Mouse (Mus musculus) limb, embryonic 13.5 days (tissue): ENCODE results near the gene Def6. TPM values are rescaled to one million over a fixed set of nuclear protein-coding genes. Genes with fewer than 3 reads are reported as not detected.

ENCODE experiments used
- ATAC-seq: fragments of 200-750 bp; cut with Nextera tagmentation; 2 replicates; pipeline ENCODE4 v1.8.0; 2017; ENCODE audit warnings: low read depth, moderate number of reproducible peaks, moderate TSS enrichment; ENCODE audit not compliant: low FRiP score
- H3K27ac ChIP-seq: fragments of 300-500 bp; sonication (generic); 2 replicates; pipeline ENCODE4 v1.5.1; 2015; ENCODE audit warnings: inconsistent platforms, mild to moderate bottlenecking, moderate library complexity
- H3K27me3 ChIP-seq: fragments of 300-500 bp; sonication (generic); 2 replicates; pipeline ENCODE4 v1.6.1; 2015; ENCODE audit warnings: mild to moderate bottlenecking, inconsistent platforms
- H3K36me3 ChIP-seq: fragments of 300-500 bp; sonication (generic); 2 replicates; pipeline ENCODE4 v1.6.1; 2015; ENCODE audit warnings: inconsistent platforms, mild to moderate bottlenecking, moderate library complexity
- H3K4me1 ChIP-seq: fragments of 300-500 bp; sonication (generic); 2 replicates; pipeline ENCODE4 v1.6.1; 2015; ENCODE audit warnings: inconsistent platforms
- H3K4me2 ChIP-seq: fragments of 300-500 bp; sonication (generic); replicated peaks from 2 replicates; pipeline ENCODE4 v1.6.1; 2015; ENCODE audit warnings: inconsistent platforms, mild to moderate bottlenecking, moderate library complexity
- H3K4me3 ChIP-seq: fragments of 300-500 bp; sonication (generic); 2 replicates; pipeline ENCODE4 v1.5.1; 2015; ENCODE audit warnings: moderate library complexity, mild to moderate bottlenecking, inconsistent platforms
- H3K9ac ChIP-seq: fragments of 300-500 bp; sonication (generic); 2 replicates; pipeline ENCODE4 v1.6.1; 2015; ENCODE audit warnings: mild to moderate bottlenecking, inconsistent platforms
- H3K9me3 ChIP-seq: fragments of 300-500 bp; sonication (generic); 2 replicates; pipeline ENCODE4 v1.6.1; 2016; ENCODE audit warnings: inconsistent platforms
- WGBS: fragments of 180-500 bp; shearing (Covaris S2); methylation state at CpG from one replicate; pipeline ENCODE4 v1.1.7; 2015; 5-methylcytosine and 5-hydroxymethylcytosine counted together
- polyA plus RNA-seq: library from polyadenylated mRNA; unstranded; fragments of >200 nt; fragmentation: Nextera tagmentation; extraction: Ambion mirVana; gene quantifications from 2 replicates; pipeline ENCODE4 v1.2.1, GENCODE M21; 2015

The Def6 gene
- polyA plus RNA-seq, 1 experiment from 2014 or later: 10.8 TPM

GRCm38 (mm10) chr17:28247613-28248012, 40.0 kb downstream of the Def6 start:
- 0 out of 2 replicates have a peak, but pooled peaks have one; percentile 38 for ATAC-seq
- Histone ChIP-seq H3K27ac (peak overlapping the region; percentile 55), H3K9ac (peak overlapping the region; percentile 1; the same call in 1 of the 2 replicates), H3K36me3 (peaks cover 33% of the 10 kb centered on the region), H3K4me3 (no peak overlapping the region), H3K4me2 (no peak overlapping the region), H3K9me3 (no peaks in the 10 kb centered on the region), H3K4me1 (peaks cover 69% of the 10 kb centered on the region), H3K27me3 (no peaks in the 10 kb centered on the region)
- WGBS: 18% methylated on average over 6 of the region's 6 CpGs

DNA sequence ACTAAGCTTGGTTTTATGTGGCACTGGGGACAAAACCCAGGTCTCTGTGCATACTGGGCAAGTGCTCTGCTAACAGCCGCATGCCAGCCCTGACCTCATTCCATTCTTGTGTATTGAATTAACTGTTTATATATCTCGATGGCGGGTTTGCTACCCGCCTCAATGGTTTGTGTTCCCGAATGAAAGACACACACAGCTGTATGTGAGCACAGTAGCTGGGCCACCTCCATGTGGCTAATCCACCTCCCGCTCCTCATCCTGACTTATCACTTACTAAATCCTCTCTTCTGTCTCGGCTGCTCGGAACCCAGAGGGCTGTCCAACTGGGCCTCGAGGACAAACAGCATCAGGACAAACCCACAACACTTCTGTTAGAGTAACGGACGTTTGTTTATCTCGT, 41.5 kb downstream of the Def6 start:
- Histone ChIP-seq H3K27me3 (no peaks in the 10 kb centered on the region), H3K4me3 (no peak overlapping the region), H3K27ac (peak overlapping the region; percentile 22; the same call in 1 of the 2 replicates), H3K9me3 (no peaks in the 10 kb centered on the region), H3K4me2 (no peak overlapping the region), H3K9ac (no peak overlapping the region), H3K4me1 (peaks cover 69% of the 10 kb centered on the region), H3K36me3 (peaks cover 24% of the 10 kb centered on the region)
- no peak for ATAC-seq
- WGBS: 67% methylated on average over 12 of the region's 12 CpGs

DNA sequence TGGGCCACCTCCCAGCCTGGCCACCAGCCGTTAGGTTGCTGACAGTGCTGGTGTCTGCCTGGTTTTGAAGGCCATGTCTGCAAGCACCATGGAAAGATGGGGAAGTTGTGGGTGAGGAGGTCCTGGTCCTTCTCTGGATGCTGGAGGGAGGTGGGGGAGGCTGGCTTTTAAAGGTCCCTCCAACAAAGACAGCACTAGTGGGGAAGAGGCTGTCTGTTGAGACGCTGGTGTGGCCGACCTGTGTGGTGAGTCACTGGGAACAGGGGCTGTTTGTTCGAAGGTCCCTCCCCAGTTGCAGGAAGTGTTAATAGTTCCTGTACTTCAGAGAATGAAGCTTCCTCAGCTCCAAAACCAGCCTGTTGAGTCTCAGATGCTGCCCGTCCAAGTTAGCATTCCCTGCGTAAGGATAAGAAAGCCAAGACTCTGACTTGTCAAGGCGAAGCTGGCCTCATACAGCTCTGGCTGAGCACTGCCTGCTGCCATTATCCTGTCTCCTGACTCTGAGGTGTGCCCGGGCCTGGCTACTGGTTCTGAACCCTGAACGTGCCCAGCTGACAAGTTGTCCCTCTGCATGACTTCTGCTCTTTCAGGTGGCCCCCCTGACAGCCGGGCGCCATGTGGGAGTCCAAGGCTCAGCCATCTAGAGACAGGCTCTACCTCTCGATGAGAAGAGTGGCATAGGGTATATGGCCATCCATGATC, 44.2 kb downstream of the Def6 start:
- Histone ChIP-seq H3K27ac (no peak overlapping the region), H3K9me3 (no peaks in the 10 kb centered on the region), H3K4me3 (no peak overlapping the region), H3K4me2 (no peak overlapping the region), H3K27me3 (no peaks in the 10 kb centered on the region), H3K9ac (no peak overlapping the region; the same call in 1 of the 2 replicates), H3K36me3 (peaks cover 24% of the 10 kb centered on the region), H3K4me1 (peaks cover 66% of the 10 kb centered on the region)
- WGBS: 85% methylated on average over 12 of the region's 12 CpGs
- no peak for ATAC-seq

- ATAC-seq: no peak
- no peak overlapping the region for H3K4me2 ChIP-seq
- H3K4me1 ChIP-seq: peaks cover 66% of the 10 kb centered on the region
- H3K27me3 ChIP-seq: no peaks in the 10 kb centered on the region
- H3K9ac ChIP-seq: no peak overlapping the region
- peaks cover 24% of the 10 kb centered on the region for H3K36me3 ChIP-seq
- no peak overlapping the region for H3K27ac ChIP-seq
- H3K9me3 ChIP-seq: no peaks in the 10 kb centered on the region
- 71% methylated on average over 5 of the region's 5 CpGs for WGBS
- no peak overlapping the region for H3K4me3 ChIP-seq
Measured at GRCm38 (mm10) chr17:28252281-28252648, 44.7 kb downstream of the Def6 start.

- H3K4me3 ChIP-seq: no peak overlapping the region
- no peak for ATAC-seq
Measured at GRCm38 (mm10) chr17:28253216-28253615, 45.6 kb downstream of the Def6 start.

GRCm38 (mm10) chr17:28254804-28255203, 47.2 kb downstream of the Def6 start:
- ATAC-seq: no peak
- H3K36me3 ChIP-seq: peaks cover 39% of the 10 kb centered on the region
- H3K4me2 ChIP-seq: no peak overlapping the region
- no peak overlapping the region for H3K9ac ChIP-seq
- H3K27me3 ChIP-seq: no peaks in the 10 kb centered on the region
- H3K9me3 ChIP-seq: no peaks in the 10 kb centered on the region
- peaks cover 50% of the 10 kb centered on the region for H3K4me1 ChIP-seq
- H3K4me3 ChIP-seq: no peak overlapping the region
- no peak overlapping the region for H3K27ac ChIP-seq
- 52% methylated on average over 4 of the region's 4 CpGs for WGBS

More at GRCm38 (mm10) chr17:28253216-28253615, 45.6 kb downstream of the Def6 start:
- no peak overlapping the region for H3K9ac ChIP-seq
- peaks cover 65% of the 10 kb centered on the region for H3K4me1 ChIP-seq
- 72% methylated on average over 7 of the region's 7 CpGs for WGBS
- H3K27ac ChIP-seq: no peak overlapping the region
- H3K36me3 ChIP-seq: peaks cover 24% of the 10 kb centered on the region
- no peaks in the 10 kb centered on the region for H3K27me3 ChIP-seq
- H3K9me3 ChIP-seq: no peaks in the 10 kb centered on the region
- H3K4me2 ChIP-seq: no peak overlapping the region

GRCm38 (mm10) chr17:28255651-28256050, 48.1 kb downstream of the Def6 start:
- Histone ChIP-seq H3K4me2 (no peak overlapping the region), H3K4me3 (no peak overlapping the region), H3K36me3 (peaks cover 36% of the 10 kb centered on the region), H3K9me3 (no peaks in the 10 kb centered on the region), H3K9ac (peak overlapping the region; percentile 9; the same call in 1 of the 2 replicates), H3K27me3 (no peaks in the 10 kb centered on the region), H3K4me1 (peaks cover 50% of the 10 kb centered on the region), H3K27ac (peak overlapping the region; percentile 80)
- ATAC-seq: no peak
- WGBS: 19% methylated on average over 5 of the region's 5 CpGs

- Histone ChIP-seq H3K4me1 (peaks cover 44% of the 10 kb centered on the region), H3K27me3 (no peaks in the 10 kb centered on the region)
Measured at GRCm38 (mm10) chr17:28256651-28257328, 49.2 kb downstream of the Def6 start.

GRCm38 (mm10) chr17:28258325-28258724, 50.7 kb downstream of the Def6 start:
- no peak overlapping the region for H3K9ac ChIP-seq
- no peak overlapping the region for H3K4me2 ChIP-seq
- H3K27me3 ChIP-seq: no peaks in the 10 kb centered on the region
- no peak overlapping the region; the same call in 1 of the 2 replicates for H3K27ac ChIP-seq
- H3K4me3 ChIP-seq: no peak overlapping the region
- H3K9me3 ChIP-seq: no peaks in the 10 kb centered on the region
- no peak for ATAC-seq
- peaks cover 21% of the 10 kb centered on the region for H3K36me3 ChIP-seq
- peaks cover 37% of the 10 kb centered on the region for H3K4me1 ChIP-seq
- WGBS: 88% methylated on average over 9 of the region's 9 CpGs

More at GRCm38 (mm10) chr17:28256651-28257328, 49.2 kb downstream of the Def6 start:
- Histone ChIP-seq H3K4me2 (peak overlapping the region; percentile 33), H3K36me3 (peaks cover 28% of the 10 kb centered on the region), H3K9me3 (no peaks in the 10 kb centered on the region), H3K9ac (peak overlapping the region; percentile 21), H3K4me3 (no peak overlapping the region), H3K27ac (peak overlapping the region; percentile 80)
- WGBS: 38% methylated on average over 13 of the region's 13 CpGs
- ATAC-seq: peak; percentile 68; the same call in 1 of the 2 replicates

DNA sequence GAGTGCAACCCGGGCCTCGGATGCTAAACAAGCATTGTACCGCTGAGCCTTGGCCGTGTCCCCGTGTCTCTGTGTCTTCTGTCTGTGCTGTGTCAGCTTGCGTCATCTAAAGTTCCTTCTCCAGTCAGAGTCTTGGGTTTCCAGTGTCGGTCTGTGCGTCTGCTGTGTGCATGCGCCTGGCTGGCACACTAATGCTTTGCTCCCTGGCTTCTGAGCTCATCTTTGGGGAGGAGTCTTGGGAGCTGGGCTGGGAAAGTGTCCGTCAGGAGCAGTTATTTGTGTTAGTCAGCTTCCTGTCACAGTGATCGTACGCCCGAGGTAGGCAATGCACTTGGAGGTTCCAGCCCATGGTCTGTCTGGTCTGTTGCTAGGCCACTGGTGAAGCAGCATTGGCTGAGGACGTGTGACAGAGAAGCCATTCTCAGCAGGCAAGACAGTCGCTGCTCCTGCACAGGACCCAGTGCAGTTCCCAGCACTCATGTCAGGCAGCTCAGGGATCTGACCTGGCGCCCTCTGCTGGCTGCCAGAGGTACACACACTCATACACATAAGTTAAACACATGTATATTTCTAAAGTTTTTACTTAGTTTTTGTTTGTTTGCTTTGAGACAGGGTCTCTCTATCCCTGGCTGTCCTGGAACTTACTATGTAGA, 52.4 kb downstream of the Def6 start:
- H3K27ac ChIP-seq: no peak overlapping the region
- no peak overlapping the region for H3K4me3 ChIP-seq
- no peak for ATAC-seq
- WGBS: 83% methylated on average over 16 of the region's 16 CpGs
- no peaks in the 10 kb centered on the region for H3K27me3 ChIP-seq
- peaks cover 46% of the 10 kb centered on the region for H3K4me1 ChIP-seq
- no peak overlapping the region for H3K4me2 ChIP-seq
- H3K36me3 ChIP-seq: peaks cover 19% of the 10 kb centered on the region
- no peaks in the 10 kb centered on the region for H3K9me3 ChIP-seq
- no peak overlapping the region for H3K9ac ChIP-seq

DNA sequence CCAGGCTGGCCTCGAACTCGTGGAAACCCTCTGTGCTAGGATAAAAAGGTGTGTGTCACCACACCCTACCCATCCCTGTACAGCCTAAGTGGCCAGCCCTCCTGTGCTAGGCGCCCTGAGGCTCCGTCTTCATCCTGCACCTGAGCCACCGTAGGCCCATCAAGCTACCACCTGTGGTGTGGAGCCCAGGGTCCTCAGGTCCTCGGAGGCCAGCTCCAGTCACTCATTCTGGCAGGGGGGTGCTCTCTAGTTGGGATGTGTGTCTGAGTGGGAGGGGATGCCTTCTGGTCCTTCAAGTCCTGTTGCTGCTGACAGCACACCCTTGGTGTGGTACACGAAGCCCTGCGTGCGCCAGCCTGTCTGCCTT, 52.9 kb downstream of the Def6 start:
- Histone ChIP-seq H3K27me3 (no peaks in the 10 kb centered on the region), H3K9ac (no peak overlapping the region), H3K4me1 (peaks cover 45% of the 10 kb centered on the region), H3K36me3 (peaks cover 19% of the 10 kb centered on the region), H3K9me3 (no peaks in the 10 kb centered on the region), H3K4me2 (no peak overlapping the region), H3K4me3 (no peak overlapping the region), H3K27ac (no peak overlapping the region)
- 86% methylated on average over 9 of the region's 9 CpGs for WGBS
- no peak for ATAC-seq

DNA sequence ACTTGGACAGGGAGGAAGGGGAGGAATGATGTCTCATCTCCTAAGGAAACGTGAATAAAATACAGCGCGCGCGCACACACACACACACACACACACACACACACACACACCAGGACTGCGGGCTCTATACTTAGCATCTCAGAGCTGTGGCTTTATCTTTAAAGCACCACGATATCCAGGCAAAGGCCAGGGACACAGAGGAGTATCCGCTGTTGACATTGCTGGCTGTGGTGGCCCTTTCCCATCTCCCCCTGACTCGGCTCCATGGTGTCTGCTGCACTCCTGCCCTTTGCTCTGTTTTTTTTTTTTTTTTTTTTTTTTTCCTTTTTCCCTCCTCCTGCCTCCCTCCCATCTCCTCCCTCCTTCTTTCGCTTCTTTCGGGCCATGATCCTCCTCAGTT, 54.2 kb downstream of the Def6 start:
- WGBS: 77% methylated on average over 11 of the region's 11 CpGs
- peaks cover 32% of the 10 kb centered on the region for H3K4me1 ChIP-seq
- no peak overlapping the region for H3K4me3 ChIP-seq
- no peak for ATAC-seq
- H3K36me3 ChIP-seq: peaks cover 20% of the 10 kb centered on the region
- no peaks in the 10 kb centered on the region for H3K9me3 ChIP-seq
- H3K27ac ChIP-seq: no peak overlapping the region
- no peak overlapping the region for H3K4me2 ChIP-seq
- no peaks in the 10 kb centered on the region for H3K27me3 ChIP-seq
- no peak overlapping the region for H3K9ac ChIP-seq
